Mouse (Mus musculus) bone marrow macrophage, adult 2 months (primary cell): ENCODE results near the gene Gpbp1. TPM values are rescaled to one million over a fixed set of nuclear protein-coding genes. Genes with fewer than 3 reads are reported as not detected.
A peak's percentile ranks its signal among the peaks of the same experiment; 100 is the strongest.

Source experiments
- H3K27ac ChIP-seq: 2 replicates; pipeline ENCODE4 v1.5.1; 2012; ENCODE audit warnings: low read depth, low read length; ENCODE audit not compliant: insufficient read depth
- H3K4me1 ChIP-seq: 2 replicates; pipeline ENCODE4 v1.6.1; 2012; ENCODE audit warnings: low read length; ENCODE audit not compliant: control insufficient read depth, insufficient read depth
- H3K4me3 ChIP-seq: 2 replicates; pipeline ENCODE4 v1.5.1; 2012; ENCODE audit warnings: mild to moderate bottlenecking, low read length, moderate library complexity; ENCODE audit not compliant: insufficient read depth
- CTCF ChIP-seq: IDR thresholded peaks from 2 replicates; pipeline ENCODE4 v1.5.1; 2012; ENCODE audit warnings: low read depth, mild to moderate bottlenecking, low read length, moderate library complexity
- POLR2A ChIP-seq: IDR thresholded peaks from 2 replicates; pipeline ENCODE4 v1.6.1; 2012; ENCODE audit warnings: mild to moderate bottlenecking, low read depth, low read length, borderline replicate concordance
- polyA plus RNA-seq: library from polyadenylated mRNA; stranded (reverse); fragments of >200 nt; gene quantifications from 2 replicates; pipeline ENCODE4 v1.2.4, GENCODE M21; 2012; ENCODE audit not compliant: missing spikeins, insufficient read depth, insufficient read length

The Gpbp1 gene
- polyA plus RNA-seq, 1 experiment, result 47.7 TPM

- Histone ChIP-seq H3K4me3 (no peak overlapping the region), H3K4me1 (no peaks in the 10 kb centered on the region), H3K27ac (no peak overlapping the region)
- no peak for TF ChIP-seq CTCF
- TF ChIP-seq POLR2A, result no peak
Measured at GRCm38 (mm10) chr13:111516385-111517150, 26.7 kb upstream of the Gpbp1 start.

GRCm38 (mm10) chr13:111509385-111509784, 19.5 kb upstream of the Gpbp1 start:
- no peak overlapping the region for H3K4me3 ChIP-seq
- H3K4me1 ChIP-seq, result 0 out of 2 replicates have a peak, but pooled peaks cover 2% of the 10 kb centered on the region
- TF ChIP-seq CTCF (no peak), POLR2A (no peak)
- H3K27ac ChIP-seq, result no peak overlapping the region

GRCm38 (mm10) chr13:111508645-111509044, 18.7 kb upstream of the Gpbp1 start:
- Histone ChIP-seq H3K27ac (no peak overlapping the region), H3K4me3 (no peak overlapping the region), H3K4me1 (0 out of 2 replicates have a peak, but pooled peaks cover 2% of the 10 kb centered on the region)
- TF ChIP-seq CTCF (no peak), POLR2A (no peak)

- Histone ChIP-seq H3K27ac (no peak overlapping the region), H3K4me3 (no peak overlapping the region), H3K4me1 (peaks cover 5% of the 10 kb centered on the region; the same call in 1 of the 2 replicates)
- no peak for TF ChIP-seq POLR2A
- no peak for TF ChIP-seq CTCF
Measured at GRCm38 (mm10) chr13:111494330-111495029, 4.6 kb upstream of the Gpbp1 start.

DNA sequence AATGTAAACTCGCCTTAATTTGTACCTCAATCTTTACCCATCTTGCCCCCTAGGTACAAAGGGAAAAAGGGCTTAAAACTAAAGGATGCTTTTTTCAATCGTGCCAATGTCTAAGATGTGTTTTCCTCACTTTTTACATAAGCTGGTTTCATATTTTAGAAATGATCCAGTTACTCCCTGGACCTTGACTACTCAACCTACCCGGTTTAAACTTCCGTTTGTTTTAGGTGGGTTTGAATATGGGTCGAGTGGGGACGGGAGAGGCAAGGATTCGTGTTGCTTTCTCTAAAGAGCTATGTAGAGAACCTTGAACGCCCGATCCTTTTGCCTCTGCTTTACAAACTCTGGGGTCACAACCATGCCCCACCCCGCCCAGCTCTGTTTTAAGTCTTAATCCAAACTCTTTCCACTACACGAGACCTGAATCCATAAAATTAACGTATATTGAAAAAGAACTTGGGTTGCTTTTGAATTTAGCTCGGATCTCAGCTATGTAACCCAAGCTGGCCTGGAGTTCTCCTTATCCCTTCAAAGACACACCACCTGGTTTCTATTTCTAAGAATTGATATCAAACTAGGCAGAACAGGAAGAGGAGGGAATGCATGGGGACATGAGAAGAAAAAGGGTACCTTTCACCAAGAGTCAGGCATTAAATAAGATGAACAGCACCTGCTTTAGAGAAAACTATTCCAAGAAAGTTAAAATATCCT, 1.3 kb upstream of the Gpbp1 start:
- no peak for TF ChIP-seq CTCF
- TF ChIP-seq POLR2A, result no peak
- Histone ChIP-seq H3K4me1 (peaks cover 6% of the 10 kb centered on the region), H3K27ac (no peak overlapping the region), H3K4me3 (peak overlapping the region; percentile 93)

GRCm38 (mm10) chr13:111489502-111489801, 459 bp downstream of the Gpbp1 start:
- TF ChIP-seq CTCF, result no peak
- TF ChIP-seq POLR2A, result no peak
- H3K27ac ChIP-seq, result peak overlapping the region; percentile 98
- peak overlapping the region; percentile 86 for H3K4me3 ChIP-seq
- H3K4me1 ChIP-seq, result peaks cover 13% of the 10 kb centered on the region

DNA sequence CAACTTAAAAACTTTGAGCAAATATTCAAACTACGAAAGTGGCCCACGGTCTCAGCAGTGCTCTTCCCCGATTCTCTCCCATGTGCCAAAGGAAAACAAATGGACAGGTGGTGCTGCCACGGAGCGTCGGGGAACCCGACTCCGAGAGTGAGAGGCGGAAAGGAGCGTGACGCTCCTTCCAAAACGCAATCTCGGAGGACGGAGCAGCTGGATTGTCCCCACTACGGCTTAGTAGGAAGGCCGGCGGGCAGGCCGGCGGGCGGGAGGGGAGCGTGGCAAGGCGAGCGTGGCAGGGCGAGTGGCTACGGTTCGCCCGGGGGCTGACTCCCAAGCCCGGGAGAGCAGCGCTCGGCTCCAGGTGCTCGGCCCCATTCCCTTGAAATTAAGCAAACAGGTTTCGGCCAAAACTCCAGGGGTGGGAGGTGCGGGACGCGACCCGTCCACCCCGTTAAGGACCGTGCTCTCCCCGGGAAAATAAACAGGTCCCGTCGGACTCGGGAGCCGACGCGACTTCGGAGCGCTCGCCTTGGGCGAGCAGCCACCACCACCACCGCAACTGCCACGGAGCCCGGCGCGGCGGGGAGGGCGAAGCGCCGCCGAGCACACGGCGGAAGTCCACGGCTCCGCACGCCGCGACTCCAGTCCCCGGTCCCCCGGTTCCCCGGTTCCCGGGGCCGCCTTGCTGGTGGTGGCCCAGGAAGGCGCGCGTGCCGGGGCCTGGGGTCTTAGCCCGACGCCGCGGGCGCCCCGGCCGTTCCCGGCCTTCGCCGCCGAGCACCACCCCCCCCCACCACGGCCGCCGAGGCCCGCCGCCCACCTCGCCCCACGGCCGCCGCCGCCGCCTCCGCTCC, 1.0 kb downstream of the Gpbp1 start:
- Histone ChIP-seq H3K4me3 (peak overlapping the region; percentile 86), H3K27ac (peak overlapping the region; percentile 24), H3K4me1 (peaks cover 15% of the 10 kb centered on the region)
- no peak for TF ChIP-seq CTCF
- no peak for TF ChIP-seq POLR2A

DNA sequence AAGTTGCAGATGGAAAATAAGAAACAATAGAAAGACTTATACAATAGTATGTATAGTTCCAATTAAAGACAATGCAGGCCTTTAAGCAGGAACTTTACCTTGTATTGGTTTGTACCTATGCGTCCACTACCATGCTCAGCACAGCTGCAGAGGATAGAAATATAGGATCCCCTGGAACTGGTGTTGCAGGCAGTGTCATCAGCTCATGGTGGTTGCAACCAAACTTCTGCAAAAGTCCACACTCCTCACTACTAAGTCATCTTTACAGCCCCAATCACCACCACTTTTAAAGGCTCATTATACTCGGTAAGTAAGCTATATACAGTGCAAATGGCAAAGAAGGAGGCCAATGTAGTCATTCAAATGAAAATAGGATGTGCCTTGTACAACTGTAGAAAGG, 12.2 kb downstream of the Gpbp1 start:
- H3K4me1 ChIP-seq, result peaks cover 19% of the 10 kb centered on the region
- H3K27ac ChIP-seq, result no peak overlapping the region
- TF ChIP-seq POLR2A (no peak), CTCF (no peak)
- no peak overlapping the region for H3K4me3 ChIP-seq

DNA sequence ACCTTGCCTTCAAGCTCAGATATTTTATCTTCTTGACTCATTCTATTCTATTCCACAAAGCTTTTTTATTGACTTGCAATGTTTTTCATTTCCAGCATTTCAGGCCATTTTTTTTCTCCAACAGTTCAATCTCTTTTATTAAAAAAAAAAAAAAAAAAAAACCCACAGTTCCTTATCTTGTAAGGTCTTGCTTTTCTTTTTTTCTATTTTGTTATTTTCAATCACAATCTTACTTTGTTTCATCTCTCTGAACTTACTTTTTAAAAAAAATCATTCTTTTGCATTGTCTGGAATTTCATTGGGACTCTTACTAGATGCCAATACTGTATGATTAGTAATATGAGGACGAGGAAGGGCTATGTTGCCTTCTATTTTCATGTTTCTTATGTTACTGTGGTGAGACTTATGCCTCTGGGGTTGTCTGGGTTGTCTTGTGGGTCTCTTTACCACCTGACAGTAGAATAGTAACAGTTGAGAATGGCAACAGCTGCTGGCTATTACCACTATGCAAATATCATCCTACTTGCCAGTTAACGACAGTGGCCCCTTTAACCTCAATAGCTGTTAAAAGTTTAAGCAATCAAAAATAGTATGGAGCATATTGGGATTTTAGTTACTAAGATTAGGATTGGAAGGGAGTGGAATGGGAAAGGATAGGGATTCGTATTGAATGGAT, 19.2 kb downstream of the Gpbp1 start:
- no peak overlapping the region for H3K4me3 ChIP-seq
- no peak for TF ChIP-seq POLR2A
- TF ChIP-seq CTCF, result no peak
- peaks cover 24% of the 10 kb centered on the region for H3K4me1 ChIP-seq
- no peak overlapping the region for H3K27ac ChIP-seq
